Mouse (Mus musculus) C2C12 (cell line): Measurements from ENCODE around the gene Pou2f2. TPM values are rescaled to one million over a fixed set of nuclear protein-coding genes. Genes with fewer than 3 reads are reported as not detected.
A peak's percentile ranks its signal among the peaks of the same experiment; 100 is the strongest.
"Not testable (repeated sequence)": the region's sequence is repeated elsewhere in the genome, so short reads cannot be mapped to it uniquely, and the experiment has no call there.

Source experiments
- H3K27me3 ChIP-seq: one replicate; pipeline ENCODE4 v1.6.1; 2011; ENCODE audit not compliant: control insufficient read depth, insufficient read depth, insufficient read length
- H3K36me3 ChIP-seq: one replicate; pipeline ENCODE4 v1.6.1; 2011; ENCODE audit not compliant: control insufficient read depth, insufficient read depth
- H3K4me3 ChIP-seq: one replicate; pipeline ENCODE4 v1.5.1; 2011; ENCODE audit warnings: mild to moderate bottlenecking, control low read depth; ENCODE audit not compliant: poor library complexity, insufficient read depth, severe bottlenecking
- H3K79me2 ChIP-seq: one replicate; pipeline ENCODE4 v1.6.1; 2011; ENCODE audit not compliant: control insufficient read depth, insufficient read depth
- H3K79me3 ChIP-seq: one replicate; pipeline ENCODE4 v1.6.1; 2011; ENCODE audit warnings: low read depth, control low read depth
- H3ac ChIP-seq: one replicate; pipeline ENCODE3; 2011; ENCODE audit warnings: low read depth; ENCODE audit not compliant: control insufficient read depth, insufficient read length
- CEBPB ChIP-seq: IDR thresholded peaks from one replicate; pipeline ENCODE4 v1.6.1; 2011; ENCODE audit warnings: low read depth, mild to moderate bottlenecking, control low read depth, moderate library complexity
- CTCF ChIP-seq: IDR thresholded peaks from one replicate; pipeline ENCODE4 v1.5.1; 2011; ENCODE audit not compliant: control insufficient read depth, insufficient read depth, insufficient read length
- FOSL1 ChIP-seq: IDR thresholded peaks from one replicate; pipeline ENCODE4 v1.8.0; 2011; ENCODE audit warnings: mild to moderate bottlenecking, low read length; ENCODE audit not compliant: poor library complexity, insufficient read depth, severe bottlenecking
- MAX ChIP-seq: IDR thresholded peaks from one replicate; pipeline ENCODE4 v1.6.1; 2011; ENCODE audit warnings: mild to moderate bottlenecking, control low read depth
- MYOD1 ChIP-seq: IDR thresholded peaks from one replicate; pipeline ENCODE4 v1.6.1; 2011; ENCODE audit warnings: low read depth; ENCODE audit not compliant: control insufficient read depth, insufficient read length
- MYOG ChIP-seq: IDR thresholded peaks from one replicate; pipeline ENCODE4 v1.6.1; 2011; ENCODE audit not compliant: control insufficient read depth, insufficient read length; ENCODE audit errors: extremely low read depth
- USF1 ChIP-seq: IDR thresholded peaks from one replicate; pipeline ENCODE4 v1.6.1; 2011; ENCODE audit warnings: low read depth, mild to moderate bottlenecking, control low read depth, moderate library complexity
- microRNA-seq: library from miRNA; unstranded; fragments of <30 nt; microRNA quantifications from one replicate; pipeline ENCODE4, GENCODE M21; 2019; ENCODE audit warnings: borderline microRNAs expressed
- polyA plus RNA-seq: library from polyadenylated mRNA; unstranded; fragments of >200 nt; fragmentation: generic; extraction: Trizol; gene quantifications from one replicate; pipeline ENCODE4 v1.2.1, GENCODE M21; 2012; ENCODE audit warnings: missing spikeins

The Pou2f2 gene
- polyA plus RNA-seq, 1 experiment, result 0.02 TPM

DNA sequence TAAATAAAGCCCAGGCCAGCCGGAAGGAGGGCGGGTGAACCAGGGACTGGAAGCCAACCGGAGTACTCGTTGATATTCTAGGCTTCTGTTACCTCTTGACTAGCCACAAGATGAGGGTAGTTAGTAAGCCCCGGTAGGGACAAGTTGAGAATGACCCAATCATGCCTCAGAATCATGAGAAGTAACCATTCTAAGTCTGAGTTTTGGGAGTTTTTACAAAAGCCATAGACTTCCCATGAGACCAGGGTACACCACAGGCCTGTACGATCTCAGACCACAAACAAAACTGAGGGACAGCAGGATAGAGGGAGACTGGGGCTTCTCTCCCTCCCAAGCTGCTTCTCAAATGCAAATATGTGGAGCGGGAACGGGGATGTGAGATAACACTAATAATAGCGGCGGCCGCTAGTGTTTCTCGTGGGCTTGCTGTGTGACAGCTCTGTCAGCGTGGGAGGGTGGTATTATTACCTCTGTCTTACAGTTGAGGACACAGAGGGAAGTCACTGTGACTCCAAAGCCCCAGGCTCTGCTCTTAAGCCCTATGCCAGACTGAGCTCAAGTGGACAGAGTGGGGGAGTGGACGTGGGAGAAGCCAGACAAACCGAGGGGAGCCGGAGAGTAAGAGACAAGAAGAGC, 130.1 kb downstream of the Pou2f2 start:
- H3K36me3 ChIP-seq, result no peaks in the 10 kb centered on the region
- no peaks in the 10 kb centered on the region for H3K79me3 ChIP-seq
- TF ChIP-seq MAX, result no peak
- TF ChIP-seq FOSL1, result no peak
- no peak for TF ChIP-seq MYOD1
- no peak for TF ChIP-seq CTCF
- no peak for TF ChIP-seq USF1
- TF ChIP-seq MYOG, result no peak
- no peak for TF ChIP-seq CEBPB

DNA sequence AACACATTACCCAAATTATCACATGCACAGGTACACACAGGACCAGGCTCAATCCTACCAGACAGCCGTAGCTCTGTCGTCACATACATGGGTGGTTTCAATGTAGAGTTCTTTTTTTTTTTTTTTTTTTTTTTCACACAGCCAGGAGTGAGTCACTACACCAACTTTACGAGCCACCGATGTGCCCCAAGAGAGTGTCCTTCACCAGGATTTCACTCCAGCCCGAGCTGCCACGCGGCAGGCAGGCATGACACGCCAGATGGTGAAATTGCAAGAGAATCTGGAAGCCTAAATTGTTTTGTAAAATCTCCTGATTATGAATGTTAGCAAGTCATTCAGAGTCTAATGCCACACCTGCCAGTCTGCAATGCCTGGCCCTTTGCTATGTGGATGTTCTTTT, 132.2 kb downstream of the Pou2f2 start:
- H3K79me2 ChIP-seq, result no peaks in the 10 kb centered on the region
- H3K36me3 ChIP-seq, result no peaks in the 10 kb centered on the region
- H3ac ChIP-seq, result no peak overlapping the region
- no peaks in the 10 kb centered on the region for H3K27me3 ChIP-seq
- H3K4me3 ChIP-seq, result no peak overlapping the region
- H3K79me3 ChIP-seq, result no peaks in the 10 kb centered on the region
- TF ChIP-seq USF1, result no peak
- TF ChIP-seq MYOD1, result no peak
- no peak for TF ChIP-seq MYOG
- TF ChIP-seq MAX, result peak; percentile 31
- TF ChIP-seq CTCF, result no peak
- TF ChIP-seq FOSL1, result no peak
- no peak for TF ChIP-seq CEBPB

More for the DNA sequence above, 130.1 kb downstream of the Pou2f2 start:
- no peak overlapping the region for H3ac ChIP-seq
- H3K4me3 ChIP-seq, result no peak overlapping the region
- no peaks in the 10 kb centered on the region for H3K27me3 ChIP-seq
- H3K79me2 ChIP-seq, result no peaks in the 10 kb centered on the region

DNA sequence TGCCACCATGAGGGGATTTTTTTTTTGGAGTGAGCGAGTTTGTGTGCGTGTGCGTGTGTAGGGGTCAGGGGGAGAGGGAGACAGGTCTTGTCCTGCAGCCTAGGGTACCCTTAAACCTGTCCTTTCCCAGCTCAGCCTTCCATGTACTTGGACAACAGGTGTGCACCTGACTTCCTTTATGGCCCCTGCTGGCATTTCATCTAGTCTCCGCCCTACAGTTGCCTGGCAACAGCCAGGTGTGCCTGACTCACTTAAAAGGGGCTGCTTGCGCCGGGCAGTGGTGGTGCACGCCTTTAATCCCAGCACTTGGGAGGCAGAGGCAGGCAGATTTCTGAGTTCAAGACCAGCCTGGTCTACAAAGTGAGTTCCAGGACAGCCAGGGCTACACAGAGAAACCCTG, 134.9 kb downstream of the Pou2f2 start:
- not testable (repeated sequence) for H3K4me3 ChIP-seq, H3K79me3 ChIP-seq, H3ac ChIP-seq, H3K79me2 ChIP-seq, H3K27me3 ChIP-seq, H3K36me3 ChIP-seq

DNA sequence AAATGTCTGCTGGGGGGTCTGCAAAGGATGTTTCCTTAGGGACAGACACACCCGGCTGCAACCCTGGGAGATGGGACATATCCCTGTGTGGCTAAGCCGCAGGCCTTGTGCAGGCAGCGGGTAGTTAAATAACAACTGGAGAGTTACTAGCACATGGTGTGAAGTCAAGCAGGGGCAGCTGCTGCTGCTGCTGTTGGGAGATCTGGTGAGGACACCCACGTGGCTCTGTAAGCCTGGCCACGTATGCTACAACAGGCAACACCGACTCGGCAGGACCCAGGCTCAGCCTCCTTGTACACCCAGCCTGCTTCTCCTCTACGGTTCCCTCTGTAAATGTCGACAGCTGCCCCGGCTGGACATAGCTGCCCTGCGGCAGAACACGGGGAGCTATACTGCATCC, 137.6 kb downstream of the Pou2f2 start:
- Histone ChIP-seq H3K36me3 (no peaks in the 10 kb centered on the region), H3ac (no peak overlapping the region), H3K79me2 (no peaks in the 10 kb centered on the region), H3K4me3 (no peak overlapping the region), H3K79me3 (no peaks in the 10 kb centered on the region), H3K27me3 (no peaks in the 10 kb centered on the region)
- no peak for TF ChIP-seq MYOD1
- TF ChIP-seq MYOG, result no peak
- no peak for TF ChIP-seq CTCF
- TF ChIP-seq FOSL1, result no peak
- no peak for TF ChIP-seq USF1
- TF ChIP-seq CEBPB, result no peak
- TF ChIP-seq MAX, result no peak

Small RNAs within 50 kb of the gene (microRNA-seq; reads per million reads assigned to microRNA genes)
- gene Mir6537 (not detected), gene Mir7048 (not detected)

Other genes starting within 250 kb of the Pou2f2 start
- gene Gm4881, start 235.2 kb downstream of the Pou2f2 start, polyA plus RNA-seq, result not detected
- gene Rabac1, start 207.0 kb downstream of the Pou2f2 start, polyA plus RNA-seq, result 208 TPM
- 0.22 TPM for gene Atp1a3, start 173.8 kb downstream of the Pou2f2 start, polyA plus RNA-seq
- 9.8 TPM for gene Grik5, start 107.4 kb downstream of the Pou2f2 start, polyA plus RNA-seq
- gene Zfp574, start 107.2 kb downstream of the Pou2f2 start, polyA plus RNA-seq, result 15.5 TPM
- 5.3 TPM for gene Dedd2, start 40.9 kb upstream of the Pou2f2 start, polyA plus RNA-seq
- 5.4 TPM for gene Zfp526, start 41.7 kb upstream of the Pou2f2 start, polyA plus RNA-seq
- 87.3 TPM for gene Gsk3a, start 58.1 kb upstream of the Pou2f2 start, polyA plus RNA-seq
- 61.8 TPM for gene Erf, start 71.0 kb upstream of the Pou2f2 start, polyA plus RNA-seq
- gene Cic, start 88.0 kb upstream of the Pou2f2 start, polyA plus RNA-seq, result 79.5 TPM
- 90.8 TPM for gene Pafah1b3, start 118.3 kb upstream of the Pou2f2 start, polyA plus RNA-seq
- not detected for gene Prr19, start 121.7 kb upstream of the Pou2f2 start, polyA plus RNA-seq
- 0.13 TPM for gene Tmem145, start 126.4 kb upstream of the Pou2f2 start, polyA plus RNA-seq
- 31.9 TPM for gene Megf8, start 137.4 kb upstream of the Pou2f2 start, polyA plus RNA-seq
- gene Cnfn, start 190.0 kb upstream of the Pou2f2 start, polyA plus RNA-seq, result 0.08 TPM
- gene Lipe, start 219.0 kb upstream of the Pou2f2 start, polyA plus RNA-seq, result 3.0 TPM
- not detected for gene Cxcl17, start 233.2 kb upstream of the Pou2f2 start, polyA plus RNA-seq